20 mouse cellular contexts compared by ENCODE assay signal in genomic region chr3:136873809-136874449, GRCm38 (mm10).
DNase-seq lines count a peak whose midpoint lies in the region; ATAC-seq and TF ChIP-seq lines count a peak whose summit lies in the region.
"Had no signal": no experiment of that assay in that cellular context is flagged by ENCODE, and none has a peak within 500 bp of the region (broad histone marks: within the 10 kb centered on the region; RNA-seq: fewer than 3 reads in every experiment).

No protein-coding gene starts in this region.

- WGBS in cerebellum, adult 2 months: 19% methylated on average over 7 of the region's 7 CpGs
- 77% methylated on average over 7 of the region's 7 CpGs for WGBS in hindbrain, embryonic 15.5 days
- 85% methylated on average over 7 of the region's 7 CpGs for WGBS in hindbrain, embryonic 12.5 days
- 57% methylated on average over 7 of the region's 7 CpGs for WGBS in forebrain, embryonic 14.5 days
- WGBS in midbrain, embryonic 14.5 days: 72% methylated on average over 7 of the region's 7 CpGs

- no peak overlapping the region for H3K9ac ChIP-seq in hindbrain, embryonic 15.5 days
- H3K9ac ChIP-seq in hindbrain, embryonic 12.5 days: no peak overlapping the region
- H3K9ac ChIP-seq in forebrain, embryonic 14.5 days (ENCODE audit: low read length): no peak overlapping the region
- no peak overlapping the region for H3K9ac ChIP-seq in midbrain, embryonic 14.5 days (replicated peaks; ENCODE audit: low read length)
- H3K9ac ChIP-seq: heart, embryonic 15.5 days; limb, embryonic 15.5 days; neural tube, embryonic 15.5 days had no signal

- TF ChIP-seq CTCF in cerebellum, adult 2 months (IDR thresholded peaks at IDR 0.05; ENCODE audit: borderline replicate concordance, insufficient read depth, low read depth, low read length): no peak

- H3K4me1 ChIP-seq in cerebellum, adult 2 months (ENCODE audit: control insufficient read depth, insufficient read depth, low read length): peaks cover 24% of the 10 kb centered on the region
- H3K4me1 ChIP-seq in hindbrain, embryonic 15.5 days (replicated peaks): peaks cover 36% of the 10 kb centered on the region
- H3K4me1 ChIP-seq in hindbrain, embryonic 12.5 days: peaks cover 20% of the 10 kb centered on the region
- H3K4me1 ChIP-seq in forebrain, embryonic 14.5 days (ENCODE audit: control insufficient read depth, insufficient read depth, low read length): peaks cover 24% of the 10 kb centered on the region
- 0 out of 2 replicates have a peak, but pooled peaks cover 15% of the 10 kb centered on the region for H3K4me1 ChIP-seq in midbrain, embryonic 14.5 days (ENCODE audit: control insufficient read depth, insufficient read depth, low read length)

- no peaks in the 10 kb centered on the region for H3K9me3 ChIP-seq in hindbrain, embryonic 15.5 days
- H3K9me3 ChIP-seq in hindbrain, embryonic 12.5 days (replicated peaks): no peaks in the 10 kb centered on the region
- no peaks in the 10 kb centered on the region for H3K9me3 ChIP-seq in forebrain, embryonic 14.5 days (replicated peaks; ENCODE audit: control insufficient read depth, low read length)
- no peaks in the 10 kb centered on the region for H3K9me3 ChIP-seq in midbrain, embryonic 14.5 days (ENCODE audit: control insufficient read depth, low read length)
- H3K9me3 ChIP-seq: G1E; heart, embryonic 15.5 days; limb, embryonic 15.5 days; neural tube, embryonic 15.5 days had no signal

- H3K36me3 ChIP-seq in hindbrain, embryonic 15.5 days: no peaks in the 10 kb centered on the region
- no peaks in the 10 kb centered on the region for H3K36me3 ChIP-seq in hindbrain, embryonic 12.5 days
- no peaks in the 10 kb centered on the region for H3K36me3 ChIP-seq in forebrain, embryonic 14.5 days (ENCODE audit: control insufficient read depth, insufficient read depth, low read length)
- no peaks in the 10 kb centered on the region for H3K36me3 ChIP-seq in midbrain, embryonic 14.5 days (ENCODE audit: control insufficient read depth, insufficient read depth, low read length)
- H3K36me3 ChIP-seq: limb, embryonic 15.5 days had no signal

- TF ChIP-seq POLR2A in cerebellum, adult 2 months (IDR thresholded peaks at IDR 0.05; ENCODE audit: borderline replicate concordance, insufficient read depth, low read length): no peak

- no peak overlapping the region for H3K4me2 ChIP-seq in hindbrain, embryonic 15.5 days
- H3K4me2 ChIP-seq in hindbrain, embryonic 12.5 days (replicated peaks): no peak overlapping the region
- H3K4me2 ChIP-seq in forebrain, embryonic 14.5 days (ENCODE audit: low read length): no peak overlapping the region
- no peak overlapping the region for H3K4me2 ChIP-seq in midbrain, embryonic 14.5 days (ENCODE audit: low read length)
- H3K4me2 ChIP-seq: heart, embryonic 15.5 days; limb, embryonic 15.5 days; neural tube, embryonic 15.5 days had no signal

- no peak overlapping the region for H3K4me3 ChIP-seq in cerebellum, adult 2 months (replicated peaks; ENCODE audit: insufficient read depth, low read depth, low read length)
- no peak overlapping the region for H3K4me3 ChIP-seq in hindbrain, embryonic 15.5 days
- no peak overlapping the region for H3K4me3 ChIP-seq in hindbrain, embryonic 12.5 days
- H3K4me3 ChIP-seq in forebrain, embryonic 14.5 days (ENCODE audit: low read depth, low read length): no peak overlapping the region
- no peak overlapping the region for H3K4me3 ChIP-seq in midbrain, embryonic 14.5 days (replicated peaks; ENCODE audit: low read depth, low read length)
- H3K4me3 ChIP-seq: heart, adult 2 months; heart, embryonic 15.5 days; limb, embryonic 15.5 days; neural tube, embryonic 15.5 days had no signal

- 0 out of 2 replicates have a peak overlapping the region, but pooled peaks have one; percentile 1 for H3K27ac ChIP-seq in cerebellum, adult 2 months (ENCODE audit: insufficient read depth, low read length)
- H3K27ac ChIP-seq in hindbrain, embryonic 15.5 days (replicated peaks): no peak overlapping the region
- H3K27ac ChIP-seq in hindbrain, embryonic 12.5 days: no peak overlapping the region
- H3K27ac ChIP-seq in forebrain, embryonic 14.5 days (ENCODE audit: low read depth, low read length): no peak overlapping the region
- H3K27ac ChIP-seq in midbrain, embryonic 14.5 days (replicated peaks; ENCODE audit: low read depth, low read length): no peak overlapping the region
- H3K27ac ChIP-seq: heart, adult 2 months; heart, embryonic 15.5 days; limb, embryonic 15.5 days; neural tube, embryonic 15.5 days had no signal

- ATAC-seq in hindbrain, embryonic 15.5 days (ENCODE audit: low FRiP score, low read depth): peak; percentile 57; the same call in 1 of the 2 replicates
- no peak; the same call in 1 of the 2 replicates for ATAC-seq in hindbrain, embryonic 12.5 days (ENCODE audit: low FRiP score)
- ATAC-seq in forebrain, embryonic 14.5 days: peak; percentile 38; the same call in 1 of the 2 replicates
- ATAC-seq in midbrain, embryonic 14.5 days (ENCODE audit: low FRiP score, low TSS enrichment): peak; percentile 34; the same call in 1 of the 2 replicates
- ATAC-seq: intestine, embryonic 16.5 days; lung, postnatal 0 days had no signal

- H3K27me3 ChIP-seq in cerebellum, adult 2 months (ENCODE audit: control insufficient read depth, insufficient read depth, low read length): no peaks in the 10 kb centered on the region
- no peaks in the 10 kb centered on the region for H3K27me3 ChIP-seq in hindbrain, embryonic 15.5 days
- H3K27me3 ChIP-seq in hindbrain, embryonic 12.5 days: no peaks in the 10 kb centered on the region
- H3K27me3 ChIP-seq in forebrain, embryonic 14.5 days (replicated peaks; ENCODE audit: control insufficient read depth, insufficient read depth, low read length): no peaks in the 10 kb centered on the region
- no peaks in the 10 kb centered on the region for H3K27me3 ChIP-seq in midbrain, embryonic 14.5 days (ENCODE audit: control insufficient read depth, insufficient read depth, low read length)
- H3K27me3 ChIP-seq: heart, embryonic 15.5 days; limb, embryonic 15.5 days; neural tube, embryonic 15.5 days had no signal

- DNase-seq in cerebellum, adult 2 months: peak in 1 of 2 experiments; percentile 45
- DNase-seq in cerebellum, adult 9-10 months: no peak
- peak; percentile 5 for DNase-seq in forebrain, embryonic 14.5 days (ENCODE audit: low spot score)
- peak; percentile 14 for DNase-seq in midbrain, embryonic 14.5 days
- DNase-seq in urinary bladder, adult 18-20 months (ENCODE audit: low spot score in 2 of 2): no peak
- no peak for DNase-seq in B cell, adult 2 months
- DNase-seq: adrenal gland, postnatal 14 days; cerebellum, adult 18-20 months; gastrocnemius, postnatal 14 days; heart, adult 2 months; heart, postnatal 4 days; thymus, adult 2 months had no signal

Comparison
In these comparisons a context has a peak if more than half of its experiments do, and no peak if none do; other contexts are left out.
1. DNase-seq: peak in forebrain, embryonic 14.5 days (single experiment) and midbrain, embryonic 14.5 days (single experiment); none in cerebellum, adult 9-10 months (single experiment), urinary bladder, adult 18-20 months (0 of 2) and B cell, adult 2 months (0 of 2).